Mouse (Mus musculus): Measurements from ENCODE around the gene Pafah1b1. TPM values are rescaled to one million over a fixed set of nuclear protein-coding genes. Genes with fewer than 3 reads are reported as not detected.

Gene Pafah1b1
- total and polyA plus RNA-seq, 2 experiments from 2014 or later: 79.2 to 206 TPM

DNA sequence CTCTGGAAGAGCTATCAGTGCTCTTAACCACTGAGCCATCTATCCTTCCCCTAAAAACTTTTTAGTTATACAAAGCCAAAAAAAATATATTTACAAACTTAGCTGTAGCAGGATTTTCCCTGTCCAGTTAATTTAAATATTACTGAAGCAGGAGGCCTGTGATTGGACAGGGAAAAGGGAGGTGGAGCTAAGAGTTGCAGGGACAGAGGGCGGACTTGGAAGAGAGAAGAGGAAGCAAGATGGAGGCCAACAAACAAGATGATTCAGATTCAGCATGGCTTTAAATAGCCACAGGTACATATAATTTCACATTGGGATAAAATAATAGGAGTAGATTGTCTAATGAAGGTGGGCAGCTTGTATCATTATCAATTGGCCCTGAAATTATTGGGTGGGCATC, 13.8 kb downstream of the Pafah1b1 start:
- 91% methylated on average over 1 of the region's 1 CpGs for WGBS
- H3K4me1 ChIP-seq (ENCODE audit: insufficient read depth, low read length): no peaks in the 10 kb centered on the region
- no peaks in the 10 kb centered on the region for H3K9me3 ChIP-seq (ENCODE audit: low read length)
- H3K36me3 ChIP-seq (ENCODE audit: insufficient read depth, low read length): no peaks in the 10 kb centered on the region
- H3K4me2 ChIP-seq (ENCODE audit: low read depth, low read length, poor library complexity, severe bottlenecking): no peak overlapping the region
- no peak overlapping the region for H3K27ac ChIP-seq (ENCODE audit: low read depth, low read length)
- H3K4me3 ChIP-seq (ENCODE audit: low read depth, low read length): no peak overlapping the region
- no peaks in the 10 kb centered on the region for H3K27me3 ChIP-seq (ENCODE audit: insufficient read depth, low read length)
- no peak for DNase-seq (ENCODE audit: low spot score)
- TF ChIP-seq CTCF (IDR thresholded peaks at IDR 0.05): no peak
- H3K9ac ChIP-seq (replicated peaks; ENCODE audit: low read length, poor library complexity, severe bottlenecking): no peak overlapping the region
- no peak for ATAC-seq (ENCODE audit: low FRiP score)

DNA sequence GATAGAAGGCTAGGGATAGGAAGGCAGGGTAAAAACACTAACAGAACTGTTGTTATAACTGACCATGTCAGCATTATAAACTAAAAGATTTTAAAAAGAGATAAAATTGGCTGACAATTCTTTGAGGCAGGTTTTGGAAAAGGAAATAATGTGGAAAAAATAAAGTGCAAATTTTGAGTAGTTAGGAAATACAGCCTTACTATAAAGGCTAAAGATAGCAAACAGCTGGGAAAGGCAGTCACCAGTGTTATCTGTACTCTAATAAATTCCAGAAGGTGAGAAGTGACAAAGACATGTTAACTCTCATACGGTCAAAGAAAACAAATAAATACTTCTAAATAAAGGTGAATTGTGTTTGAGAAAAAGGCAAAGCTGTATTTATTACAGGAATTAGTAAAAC, 15.7 kb downstream of the Pafah1b1 start:
- DNase-seq (ENCODE audit: low spot score) (no peak), ATAC-seq (ENCODE audit: low FRiP score) (no peak)
- H3K36me3 ChIP-seq (ENCODE audit: insufficient read depth, low read length): no peaks in the 10 kb centered on the region
- H3K9me3 ChIP-seq (ENCODE audit: low read length): no peaks in the 10 kb centered on the region
- H3K4me1 ChIP-seq (ENCODE audit: insufficient read depth, low read length): no peaks in the 10 kb centered on the region
- no peaks in the 10 kb centered on the region for H3K27me3 ChIP-seq (ENCODE audit: insufficient read depth, low read length)
- H3K4me2 ChIP-seq (ENCODE audit: low read depth, low read length, poor library complexity, severe bottlenecking): no peak overlapping the region
- no peak overlapping the region for H3K9ac ChIP-seq (replicated peaks; ENCODE audit: low read length, poor library complexity, severe bottlenecking)
- WGBS: 71% methylated on average over 1 of the region's 1 CpGs
- no peak for TF ChIP-seq CTCF (IDR thresholded peaks at IDR 0.05)
- H3K27ac ChIP-seq (ENCODE audit: low read depth, low read length): no peak overlapping the region
- H3K4me3 ChIP-seq (ENCODE audit: low read depth, low read length): no peak overlapping the region

DNA sequence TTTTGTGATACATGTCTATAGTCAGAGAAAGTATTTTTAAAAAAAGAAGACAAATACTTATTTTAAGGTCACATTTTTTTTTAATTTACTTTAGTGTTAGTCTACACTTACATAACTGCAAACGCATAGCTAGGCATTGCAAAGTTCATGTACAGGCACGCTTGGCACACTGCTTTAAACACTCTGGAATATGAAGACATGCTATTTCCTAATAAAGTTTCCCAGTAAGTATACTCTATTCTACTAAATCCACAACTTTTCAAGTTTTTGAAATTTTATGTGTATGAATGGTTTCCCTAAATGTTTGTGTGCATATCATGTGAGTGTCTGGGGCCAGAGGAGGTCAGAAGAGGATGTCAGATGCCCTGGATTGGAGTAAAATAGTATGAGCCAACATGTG, 20.4 kb downstream of the Pafah1b1 start:
- Histone ChIP-seq H3K4me2 (ENCODE audit: low read depth, low read length, poor library complexity, severe bottlenecking) (no peak overlapping the region), H3K9me3 (ENCODE audit: low read length) (no peaks in the 10 kb centered on the region), H3K4me1 (ENCODE audit: insufficient read depth, low read length) (no peaks in the 10 kb centered on the region), H3K36me3 (ENCODE audit: insufficient read depth, low read length) (no peaks in the 10 kb centered on the region), H3K27me3 (ENCODE audit: insufficient read depth, low read length) (no peaks in the 10 kb centered on the region), H3K4me3 (ENCODE audit: low read depth, low read length) (no peak overlapping the region), H3K9ac (replicated peaks; ENCODE audit: low read length, poor library complexity, severe bottlenecking) (no peak overlapping the region), H3K27ac (ENCODE audit: low read depth, low read length) (no peak overlapping the region)
- no peak for ATAC-seq (ENCODE audit: low FRiP score)
- TF ChIP-seq CTCF (IDR thresholded peaks at IDR 0.05): no peak
- WGBS: 93% methylated on average over 2 of the region's 2 CpGs
- no peak for DNase-seq (ENCODE audit: low spot score)

DNA sequence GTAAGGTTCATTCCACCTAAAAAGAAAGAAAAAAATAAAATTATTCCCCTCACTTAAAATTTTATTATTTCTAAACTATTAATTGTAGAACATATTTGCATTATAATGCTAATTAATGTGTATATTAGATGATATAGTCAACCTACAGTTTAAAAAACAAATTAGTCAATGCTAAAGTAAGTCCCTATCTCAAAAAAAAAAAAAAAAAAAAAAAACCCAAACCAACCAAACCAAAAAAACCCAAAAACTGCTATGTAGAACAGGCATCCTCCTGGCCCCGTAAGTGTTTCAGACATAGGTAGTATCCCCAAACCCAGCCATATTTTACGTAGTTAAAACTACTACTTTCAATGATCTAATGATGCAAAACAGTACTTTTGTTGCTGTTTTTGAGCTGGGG, 25.0 kb downstream of the Pafah1b1 start:
- H3K9me3 ChIP-seq (ENCODE audit: low read length): no peaks in the 10 kb centered on the region
- no peaks in the 10 kb centered on the region for H3K4me1 ChIP-seq (ENCODE audit: insufficient read depth, low read length)
- 95% methylated on average over 2 of the region's 2 CpGs for WGBS
- no peak for ATAC-seq (ENCODE audit: low FRiP score)
- H3K36me3 ChIP-seq (ENCODE audit: insufficient read depth, low read length): no peaks in the 10 kb centered on the region; the same call in 1 of the 2 replicates
- no peak overlapping the region for H3K4me3 ChIP-seq (ENCODE audit: low read depth, low read length)
- no peak overlapping the region for H3K27ac ChIP-seq (ENCODE audit: low read depth, low read length)
- H3K27me3 ChIP-seq (ENCODE audit: insufficient read depth, low read length): no peaks in the 10 kb centered on the region
- no peak for TF ChIP-seq CTCF (IDR thresholded peaks at IDR 0.05)
- H3K9ac ChIP-seq (replicated peaks; ENCODE audit: low read length, poor library complexity, severe bottlenecking): no peak overlapping the region
- H3K4me2 ChIP-seq (ENCODE audit: low read depth, low read length, poor library complexity, severe bottlenecking): no peak overlapping the region
- no peak for DNase-seq (ENCODE audit: low spot score)

DNA sequence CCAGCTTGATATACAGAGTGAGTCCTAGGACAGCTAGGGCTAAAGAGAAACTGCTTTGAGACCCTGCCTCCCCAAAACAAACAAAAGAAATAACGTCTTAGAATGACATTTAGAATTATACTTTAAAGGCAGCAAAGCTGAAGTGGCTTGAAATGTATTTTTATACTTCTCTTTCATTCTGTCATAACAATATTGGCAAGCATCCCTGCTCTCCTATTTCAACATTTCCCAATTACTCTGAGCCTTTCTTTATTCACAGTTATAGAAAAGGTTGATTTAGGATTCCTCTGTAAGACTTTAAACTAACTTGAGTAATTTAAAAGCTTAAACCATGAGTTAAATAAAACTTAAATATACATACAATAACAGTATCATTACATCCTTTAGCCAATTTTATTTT, 32.3 kb downstream of the Pafah1b1 start:
- no peak for TF ChIP-seq CTCF (IDR thresholded peaks at IDR 0.05)
- Histone ChIP-seq H3K9me3 (ENCODE audit: low read length) (no peaks in the 10 kb centered on the region), H3K27ac (ENCODE audit: low read depth, low read length) (no peak overlapping the region), H3K9ac (replicated peaks; ENCODE audit: low read length, poor library complexity, severe bottlenecking) (no peak overlapping the region), H3K36me3 (ENCODE audit: insufficient read depth, low read length) (0 out of 2 replicates have a peak, but pooled peaks cover 1% of the 10 kb centered on the region), H3K4me3 (ENCODE audit: low read depth, low read length) (no peak overlapping the region), H3K27me3 (ENCODE audit: insufficient read depth, low read length) (no peaks in the 10 kb centered on the region), H3K4me2 (ENCODE audit: low read depth, low read length, poor library complexity, severe bottlenecking) (no peak overlapping the region), H3K4me1 (ENCODE audit: insufficient read depth, low read length) (no peaks in the 10 kb centered on the region)
- WGBS: 83% methylated on average over 1 of the region's 1 CpGs
- DNase-seq (ENCODE audit: low spot score): no peak
- ATAC-seq (ENCODE audit: low FRiP score): no peak

DNA sequence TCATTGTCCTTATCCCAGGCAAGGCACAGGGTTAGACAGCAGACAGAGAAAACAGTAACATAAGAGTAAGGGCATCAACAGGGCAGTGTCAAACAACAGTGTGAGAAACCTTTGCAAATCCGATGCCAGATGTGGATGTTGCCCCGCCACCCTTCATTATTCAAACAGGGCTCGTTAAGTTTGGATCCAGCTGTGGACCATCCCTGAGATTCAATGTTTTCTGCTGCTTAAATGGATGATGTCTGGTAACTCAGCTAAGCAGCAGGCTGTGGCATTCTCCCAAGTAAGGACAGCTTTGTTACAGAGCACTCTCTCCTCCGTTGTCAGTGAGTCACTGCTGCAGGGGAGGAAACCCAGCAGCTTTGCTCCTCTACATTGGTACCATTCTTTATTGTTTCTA, 49.3 kb downstream of the Pafah1b1 start:
- no peak for TF ChIP-seq CTCF (IDR thresholded peaks at IDR 0.05)
- Histone ChIP-seq H3K36me3 (ENCODE audit: insufficient read depth, low read length) (peaks cover 26% of the 10 kb centered on the region), H3K4me1 (ENCODE audit: insufficient read depth, low read length) (no peaks in the 10 kb centered on the region), H3K4me2 (ENCODE audit: low read depth, low read length, poor library complexity, severe bottlenecking) (no peak overlapping the region), H3K4me3 (ENCODE audit: low read depth, low read length) (no peak overlapping the region), H3K27ac (ENCODE audit: low read depth, low read length) (no peak overlapping the region), H3K9me3 (ENCODE audit: low read length) (no peaks in the 10 kb centered on the region), H3K9ac (replicated peaks; ENCODE audit: low read length, poor library complexity, severe bottlenecking) (no peak overlapping the region), H3K27me3 (ENCODE audit: insufficient read depth, low read length) (no peaks in the 10 kb centered on the region)
- WGBS: 85% methylated on average over 4 of the region's 4 CpGs
- no peak for ATAC-seq (ENCODE audit: low FRiP score)
- no peak for DNase-seq (ENCODE audit: low spot score)

Measured in midbrain, postnatal 0 days (tissue).